Mouse (Mus musculus): ENCODE measurements around the gene Etnk1. TPM values are rescaled to one million over a fixed set of nuclear protein-coding genes. Genes with fewer than 3 reads are reported as not detected.

Etnk1 gene
- total and polyA plus RNA-seq, 3 experiments, result 27.1 to 33.4 (median 32.8) TPM

GRCm38 (mm10) chr6:143279222-143279621 lies 112.2 kb downstream of the Etnk1 start:
- H3K36me3 ChIP-seq (replicated peaks in 1 of 2; ENCODE audit: control insufficient read depth in 1 of 2, insufficient read depth in 1 of 2, low read length in 1 of 2), result no peaks in the 10 kb centered on the region
- H3K9me3 ChIP-seq (replicated peaks; ENCODE audit: low read length), result peaks cover 3% of the 10 kb centered on the region
- no peak overlapping the region for H3K27ac ChIP-seq (ENCODE audit: insufficient read depth, low read depth)
- H3K79me2 ChIP-seq (replicated peaks; ENCODE audit: control insufficient read depth, extremely low read depth, insufficient read depth, poor library complexity, severe bottlenecking), result no peaks in the 10 kb centered on the region
- dilution Hi-C loops (cut with MboI; ENCODE audit: extremely low pct_ligation_motif_present, extremely low pct_unique_long_range_greater_than_20kb, low sequenced_read_pairs) (no loop called here), in situ Hi-C loops (cut with MboI; ENCODE audit: low pct_ligation_motif_present, low pct_unique_long_range_greater_than_20kb, low sequenced_read_pairs) (no loop called here)
- TF ChIP-seq PAX5 (IDR thresholded peaks at IDR 0.05; ENCODE audit: low read length), result no peak
- no peak for TF ChIP-seq NELFE (IDR thresholded peaks at IDR 0.05; ENCODE audit: low read depth, low read length)
- peak in 1 of 2 experiments; percentile 35; a peak in 2 of 4 replicates for TF ChIP-seq CTCF (conservative IDR thresholded peaks at IDR 0.05 in 1 of 2, IDR thresholded peaks at IDR 0.05 in 1 of 2; ENCODE audit: low read depth in 2 of 2, low read length in 2 of 2)
- no peak overlapping the region for H3K4me2 ChIP-seq (ENCODE audit: insufficient read depth, low read depth, poor library complexity, severe bottlenecking)
- H3K27me3 ChIP-seq (replicated peaks), result no peaks in the 10 kb centered on the region
- no peak overlapping the region for H3K4me3 ChIP-seq (replicated peaks in 1 of 3; ENCODE audit: low read depth in 2 of 3, low read length in 2 of 3, poor library complexity in 1 of 3)
- DNase-seq (ENCODE audit: extremely low read depth), result peak; percentile 33
- H3K9ac ChIP-seq (ENCODE audit: insufficient read depth, low read depth), result no peak overlapping the region
- H3K4me1 ChIP-seq (ENCODE audit: control insufficient read depth in 1 of 2, insufficient read depth in 2 of 2), result peaks cover 0 to 10% of the 10 kb centered on the region in 2 experiments; a peak in 1 of 4 replicates

Other genes starting within 250 kb of the Etnk1 start
- 0.04 and 0.13 TPM in 2 replicates for gene St8sia1, start 202.8 kb upstream of the Etnk1 start, total RNA-seq (2012; rRNA removed)
- gene St8sia1, start 202.8 kb upstream of the Etnk1 start, total RNA-seq (2014; rRNA removed), result 0.20 and 0.22 TPM in 2 replicates
- 0.31 and 0.51 TPM in 2 replicates for gene St8sia1, start 202.8 kb upstream of the Etnk1 start, polyA plus RNA-seq (2012; ENCODE audit: insufficient read length, low read depth)
- gene C2cd5, start 67.1 kb upstream of the Etnk1 start, total RNA-seq (2012; rRNA removed), result 17.8 and 19.7 TPM in 2 replicates
- 19.1 and 20.8 TPM in 2 replicates for gene C2cd5, start 67.1 kb upstream of the Etnk1 start, total RNA-seq (2014; rRNA removed)
- 22.3 and 22.9 TPM in 2 replicates for gene C2cd5, start 67.1 kb upstream of the Etnk1 start, polyA plus RNA-seq (2012; ENCODE audit: insufficient read length, low read depth)

All from CH12.LX (cell line).